Mouse (Mus musculus) lung, postnatal 4 days (tissue): Measurements from ENCODE around the gene Ajap1.

ENCODE experiments used
- DNase-seq, 2 experiments: peaks; one replicate each; pipeline ENCODE4 v3.0.0; 2021

The Ajap1 gene

GRCm38 (mm10) chr4:153356236-153356635 lies 126.4 kb downstream of the Ajap1 start:
- DNase-seq, result no peak

GRCm38 (mm10) chr4:153344999-153345398 lies 137.6 kb downstream of the Ajap1 start:
- no peak for DNase-seq

- no peak for DNase-seq
These were observed 141.7 kb downstream of the Ajap1 start for GRCm38 (mm10) chr4:153340887-153341286.

GRCm38 (mm10) chr4:153335301-153335799 lies 147.3 kb downstream of the Ajap1 start:
- no peak for DNase-seq

- no peak for DNase-seq
These were observed 154.8 kb downstream of the Ajap1 start for GRCm38 (mm10) chr4:153327809-153328208.
